Mouse (Mus musculus) kidney, adult 2 months (tissue): Measurements from ENCODE around the gene 1810013L24Rik.

ENCODE experiments used
- CTCF ChIP-seq: fragments of 200-500 bp; conservative IDR thresholded peaks from 2 replicates; pipeline ENCODE4 v1.5.1; 2011; ENCODE audit warnings: low read depth, mild to moderate bottlenecking, control low read depth, low read length, moderate library complexity, mixed read lengths; ENCODE audit not compliant: insufficient read depth, insufficient read length
- POLR2A ChIP-seq: fragments of 200-500 bp; IDR thresholded peaks from one replicate; pipeline ENCODE4 v1.6.1; 2011; ENCODE audit warnings: low read depth, low read length, control low read depth

DNA sequence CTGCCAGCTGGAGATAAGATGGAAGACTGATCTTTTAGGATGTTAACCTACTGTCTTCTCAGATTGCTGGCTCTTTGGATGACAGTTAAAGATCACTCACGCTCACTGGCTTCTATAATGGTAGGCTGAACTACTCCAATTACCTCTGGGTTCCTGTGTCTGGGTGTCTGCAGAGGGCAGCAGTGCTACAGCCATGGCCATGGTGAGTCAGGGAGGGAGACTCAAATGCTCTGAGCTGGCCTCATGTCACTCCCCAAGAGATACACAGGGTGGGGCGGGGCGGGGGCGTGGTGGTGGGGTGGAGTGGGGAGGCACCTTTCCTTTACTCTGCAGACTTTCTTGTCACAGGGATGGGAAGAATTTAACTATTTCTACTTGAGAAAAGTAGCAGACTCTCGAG, 42.1 kb downstream of the 1810013L24Rik start:
- TF ChIP-seq CTCF (no peak), POLR2A (no peak)
